Mouse (Mus musculus) adrenal gland (tissue): Measurements from ENCODE around the gene Elobl.

Experiments used
- intact Hi-C: fragments of 180-260 bp; cut with DNase I; formaldehyde crosslinking; loops from one replicate; pipeline ENCODE4 v1.15.1; 2025

The Elobl gene

DNA sequence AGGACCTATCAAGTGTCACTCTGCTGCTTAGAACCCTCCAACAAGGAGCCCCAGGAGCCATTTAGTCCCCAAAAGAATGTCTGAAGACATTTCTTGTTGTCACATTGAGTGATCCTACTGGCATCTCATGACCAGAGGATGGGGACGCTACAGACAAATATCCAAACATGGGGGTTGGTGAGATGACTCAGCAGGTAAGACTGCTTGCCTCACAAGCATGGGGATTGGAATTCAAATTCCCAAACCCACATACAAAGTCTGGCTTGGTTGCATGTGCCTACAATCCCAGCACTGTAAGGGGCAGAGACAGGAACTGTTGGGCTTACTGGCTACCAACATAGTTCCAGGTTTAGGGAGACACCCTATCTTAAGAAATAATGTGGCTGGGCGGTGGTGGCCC, 28.8 kb downstream of the Elobl start:
- intact Hi-C loops: no loop called here

DNA sequence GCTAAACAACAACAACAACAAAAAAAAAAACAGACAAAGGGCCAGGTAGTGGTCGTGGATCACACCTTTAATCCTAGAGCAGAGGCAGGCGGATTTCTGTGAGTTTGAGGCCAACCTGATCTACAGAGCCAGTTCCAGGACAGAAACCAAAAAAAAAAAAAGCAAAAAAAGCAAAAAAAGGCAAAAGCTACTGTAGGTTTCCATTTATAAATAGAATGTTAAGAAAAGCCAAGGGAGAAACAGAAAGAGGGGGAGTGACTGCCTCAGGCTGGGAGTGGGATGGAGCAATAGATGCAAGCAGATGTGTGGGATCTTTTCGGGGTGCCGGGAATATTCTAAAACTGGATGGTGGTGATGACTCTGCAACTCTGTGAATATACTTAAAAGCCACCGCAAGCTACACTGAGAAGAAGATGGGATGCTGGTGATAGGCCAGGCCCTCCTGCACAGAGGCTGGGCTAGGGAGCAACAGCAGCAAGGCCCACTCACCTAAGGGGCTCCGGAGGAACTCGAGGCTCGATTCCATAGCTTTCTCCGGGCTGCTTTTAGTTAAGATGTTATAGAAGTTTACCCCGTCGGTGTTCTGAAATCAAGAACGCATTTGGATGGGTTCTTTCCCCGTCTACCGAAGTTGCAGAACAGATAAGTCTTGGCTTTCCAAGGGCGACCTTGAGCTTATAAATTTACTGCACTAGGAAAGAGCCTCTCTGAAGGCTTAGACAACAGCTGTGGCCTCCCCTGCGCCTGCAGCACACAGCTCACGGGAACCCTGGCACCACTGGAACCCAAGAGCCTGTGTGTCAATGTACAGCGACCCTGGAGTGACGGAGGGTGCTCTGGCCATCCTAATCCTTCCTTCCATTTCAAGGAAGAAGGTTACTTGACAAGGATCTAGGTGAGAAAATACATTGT, 32.4 kb downstream of the Elobl start:
- intact Hi-C loops: no loop called here

DNA sequence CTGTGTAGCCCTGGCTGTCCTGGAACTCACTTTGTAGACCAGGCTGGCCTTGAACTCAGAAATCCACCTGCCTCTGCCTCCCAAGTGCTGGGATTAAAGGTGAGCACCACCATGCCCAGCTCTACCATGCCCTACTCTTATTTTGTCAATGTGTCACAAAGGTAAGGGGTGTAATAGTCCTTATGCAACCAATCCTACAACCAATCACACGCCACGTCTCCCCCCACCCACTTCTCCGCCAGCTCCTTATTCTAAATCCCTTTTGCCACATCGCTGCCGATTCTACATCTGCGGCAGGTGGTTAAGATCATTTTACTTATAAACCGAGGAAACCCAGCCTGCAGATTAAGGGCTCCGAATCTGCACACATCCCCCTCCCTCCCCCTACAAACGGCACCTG, 33.7 kb downstream of the Elobl start:
- intact Hi-C loops: no loop called here

DNA sequence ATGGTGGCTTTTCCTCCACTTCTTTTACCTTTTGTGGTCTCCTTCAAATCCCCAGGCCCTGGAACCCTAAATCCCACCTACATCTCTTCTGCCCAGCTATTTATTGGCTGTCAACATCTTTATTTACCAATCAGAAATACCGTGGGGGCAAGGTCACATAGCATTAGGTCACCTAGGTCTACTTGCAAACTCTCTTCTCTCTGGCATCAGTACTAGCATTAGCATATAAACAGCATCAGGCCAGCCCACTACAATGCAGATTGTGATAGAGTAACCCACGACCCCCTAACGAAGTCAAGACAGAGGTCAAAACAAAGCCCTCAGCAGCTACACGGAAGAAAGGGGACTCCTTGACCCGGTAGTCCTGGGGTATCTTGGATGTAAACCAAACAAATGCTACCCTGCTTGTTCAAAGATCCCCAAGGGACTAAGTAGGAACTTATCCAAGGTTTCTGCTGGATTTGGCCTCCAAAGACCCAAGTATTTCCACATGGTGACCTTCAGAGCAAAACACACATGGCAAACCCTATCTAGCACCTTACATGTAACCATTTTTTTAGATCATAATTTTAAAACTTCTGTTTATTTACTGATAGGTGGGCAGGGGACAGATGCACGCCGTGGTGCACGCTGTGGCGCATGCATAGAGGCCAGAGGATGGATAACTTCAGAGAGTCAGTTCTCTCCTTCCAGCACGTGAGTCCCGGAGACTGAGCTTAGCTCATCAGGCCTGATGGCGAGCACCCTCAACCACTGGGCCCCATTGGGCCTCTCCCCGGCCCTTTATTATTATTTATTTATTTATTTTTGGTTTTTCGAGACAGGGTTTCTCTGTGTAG, 34.8 kb downstream of the Elobl start:
- intact Hi-C loops: no loop called here

DNA sequence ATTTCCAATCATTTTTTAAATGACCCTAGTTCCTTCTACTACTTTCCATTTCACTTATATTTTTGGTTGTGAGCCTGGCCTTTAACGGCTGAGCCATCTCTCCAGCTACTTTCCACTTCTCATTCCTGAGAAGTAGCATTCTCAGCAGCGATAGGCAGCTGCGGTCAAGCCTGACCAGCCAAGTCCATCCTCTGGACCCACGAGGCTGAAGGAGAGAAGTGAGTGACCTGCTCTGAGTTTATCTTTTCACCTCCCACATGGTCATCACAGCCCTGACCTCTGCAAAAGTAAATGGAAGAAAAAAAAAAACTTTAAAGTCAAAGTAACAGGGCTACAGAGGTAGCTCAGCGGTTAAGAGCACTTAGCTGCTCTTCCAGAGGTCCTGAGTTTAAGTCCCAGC, 40.2 kb downstream of the Elobl start:
- intact Hi-C loops: no loop called here
